Mouse (Mus musculus): ENCODE results near the gene Vmn2r3.
"Not testable (repeated sequence)": the region's sequence is repeated elsewhere in the genome, so short reads cannot be mapped to it uniquely, and the experiment has no call there.

Vmn2r3 gene

GRCm38 (mm10) chr3:64289609-64290008, at the start of gene Vmn2r3:
Gene Vmn2r3 (minus strand): TSS chr3:64289709.
- DNase-seq = no peak

- no peak for DNase-seq
These were observed 43.0 kb upstream of the Vmn2r3 start for GRCm38 (mm10) chr3:64332548-64332947.

- DNase-seq = no peak
These were observed 32.3 kb upstream of the Vmn2r3 start for GRCm38 (mm10) chr3:64321824-64322223.

- no peak for DNase-seq
These were observed 17.3 kb upstream of the Vmn2r3 start for GRCm38 (mm10) chr3:64306799-64307198.

GRCm38 (mm10) chr3:64265762-64266112, 23.8 kb downstream of the Vmn2r3 start:
- no peak for DNase-seq

GRCm38 (mm10) chr3:64265056-64265761, 24.3 kb downstream of the Vmn2r3 start:
- not testable (repeated sequence) for DNase-seq

- DNase-seq = no peak
These were observed 29.9 kb downstream of the Vmn2r3 start for GRCm38 (mm10) chr3:64259582-64259981.

GRCm38 (mm10) chr3:64251646-64252045, 37.9 kb downstream of the Vmn2r3 start:
- no peak for DNase-seq

GRCm38 (mm10) chr3:64250461-64250860, 39.0 kb downstream of the Vmn2r3 start:
- not testable (repeated sequence) for DNase-seq

GRCm38 (mm10) chr3:64235459-64235858, 54.0 kb downstream of the Vmn2r3 start:
- not testable (repeated sequence) for DNase-seq

- DNase-seq = not testable (repeated sequence)
These were observed 55.9 kb downstream of the Vmn2r3 start for GRCm38 (mm10) chr3:64233655-64234054.

GRCm38 (mm10) chr3:64227243-64227642, 62.3 kb downstream of the Vmn2r3 start:
- DNase-seq = peak; percentile 2
